Mouse (Mus musculus) adrenal gland, postnatal 36 days (tissue): ENCODE data around the gene Fam184a. TPM values are rescaled to one million over a fixed set of nuclear protein-coding genes. Genes with fewer than 3 reads are reported as not detected.

ENCODE experiments used
- DNase-seq, 2 experiments: peaks; one replicate each; pipeline ENCODE4 v3.0.0; 2021; ENCODE audit warnings: mixed read lengths in 1 of 2
- total RNA-seq, 2 experiments: library from RNA; stranded (reverse); gene quantifications; 2 replicates each; pipeline ENCODE4 v1.2.3; 2021

The Fam184a gene
- total RNA-seq, 2 experiments from 2014 or later: 1.3 to 2.0 TPM

- peak; percentile 65 to 77 for DNase-seq
Observed at GRCm38 (mm10) chr10:53597121-53597881, 153.6 kb downstream of the Fam184a start.

- peak; percentile 98 for DNase-seq
Observed at GRCm38 (mm10) chr10:53596677-53597120, 154.2 kb downstream of the Fam184a start, which contains the start of gene Asf1a. Asf1a (plus strand) TSS chr10:53596757.

GRCm38 (mm10) chr10:53595744-53596676 is 154.9 kb downstream of the Fam184a start:
- peak in 1 of 2 experiments; percentile 11 for DNase-seq

GRCm38 (mm10) chr10:53585777-53586176 is 165.1 kb downstream of the Fam184a start:
- DNase-seq: no peak

Other genes starting within 250 kb of the Fam184a start
- gene Asf1a, start 154.4 kb downstream of the Fam184a start, total RNA-seq: 10 to 100 TPM; 30.4 to 30.7 TPM
- 10 to 100 TPM in 1 of 2 experiments, 1 to 10 TPM in 1; 7.0 to 12.5 TPM for gene Mcm9, start 120.7 kb downstream of the Fam184a start, total RNA-seq